Mouse (Mus musculus): ENCODE measurements at regions not wholly inside any gene's neighbourhood (a gene's known extent, or its start where the extent isn't known, plus 50 kb on each side); places are given as distances from the start of the nearest gene placed in this dataset.
"Not testable (repeated sequence)": the region's sequence is repeated elsewhere in the genome, so short reads cannot be mapped to it uniquely, and the experiment has no call there.

GRCm38 (mm10) chr7:83452309-83452708, 132.4 kb upstream of the Tmc3 start:
- ATAC-seq: no peak
- Histone ChIP-seq H3K4me3 (ENCODE audit: low read depth, low read length) (no peak overlapping the region), H3K27me3 (ENCODE audit: insufficient read depth, low read length) (no peaks in the 10 kb centered on the region), H3K9ac (no peak overlapping the region), H3K36me3 (ENCODE audit: insufficient read depth) (no peaks in the 10 kb centered on the region), H3K27ac (ENCODE audit: low read depth, low read length) (no peak overlapping the region), H3K4me2 (ENCODE audit: low read depth) (no peak overlapping the region), H3K4me1 (ENCODE audit: insufficient read depth) (no peaks in the 10 kb centered on the region), H3K9me3 (ENCODE audit: low read length) (no peaks in the 10 kb centered on the region)
- TF ChIP-seq CTCF (IDR thresholded peaks at IDR 0.05; ENCODE audit: low read depth): no peak
- DNase-seq: no peak
- 72% methylated on average over 7 of the region's 7 CpGs for WGBS

DNA sequence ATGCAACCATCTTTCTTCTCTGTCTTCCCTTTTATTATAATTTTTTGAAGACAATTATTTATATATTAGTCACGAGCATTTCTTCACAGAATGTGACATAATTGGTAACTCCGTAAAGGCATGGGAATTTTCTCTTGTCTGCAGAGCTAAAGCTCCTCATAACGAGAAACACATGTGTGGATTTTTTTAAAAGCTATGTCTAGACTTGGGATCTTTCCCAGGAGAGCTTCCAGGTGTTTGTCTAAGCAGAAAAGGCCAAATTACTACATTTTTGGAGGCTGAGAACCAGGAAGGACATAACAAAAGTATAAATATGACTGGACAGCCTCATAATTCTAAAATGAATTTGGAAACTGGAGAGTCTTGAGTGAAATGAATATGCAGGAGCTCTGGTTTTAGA, 125.2 kb upstream of the Tmc3 start:
- H3K9me3 ChIP-seq (ENCODE audit: low read length): no peaks in the 10 kb centered on the region
- no peak overlapping the region for H3K4me2 ChIP-seq (ENCODE audit: low read depth)
- no peaks in the 10 kb centered on the region for H3K27me3 ChIP-seq (ENCODE audit: insufficient read depth, low read length)
- WGBS: 65% methylated on average over 3 of the region's 3 CpGs
- H3K4me1 ChIP-seq (ENCODE audit: insufficient read depth): no peaks in the 10 kb centered on the region
- no peak for TF ChIP-seq CTCF (IDR thresholded peaks at IDR 0.05; ENCODE audit: low read depth)
- H3K36me3 ChIP-seq (ENCODE audit: insufficient read depth): no peaks in the 10 kb centered on the region
- no peak overlapping the region for H3K27ac ChIP-seq (ENCODE audit: low read depth, low read length)
- ATAC-seq (no peak), DNase-seq (no peak)
- no peak overlapping the region for H3K4me3 ChIP-seq (ENCODE audit: low read depth, low read length)
- H3K9ac ChIP-seq: no peak overlapping the region

DNA sequence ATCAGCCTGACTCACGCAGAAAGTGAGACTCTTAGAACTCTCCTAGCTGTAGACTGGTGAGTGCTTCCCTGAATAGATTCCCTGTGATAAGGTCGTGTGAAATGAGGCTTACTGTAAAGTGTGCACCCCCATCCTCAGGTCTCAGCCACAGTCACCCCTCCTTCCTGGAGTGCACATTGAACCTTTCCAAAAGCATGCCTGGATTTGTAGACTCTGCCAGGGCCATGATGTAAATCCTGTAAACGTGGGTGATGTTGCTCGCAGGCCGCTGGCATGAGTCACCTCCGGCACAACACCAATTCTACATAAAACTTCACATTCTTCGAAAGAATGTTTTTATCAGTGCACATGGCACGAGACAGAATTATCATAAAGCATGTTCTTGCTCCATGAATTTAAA, 117.7 kb upstream of the Tmc3 start:
- no peak for ATAC-seq

GRCm38 (mm10) chr7:83469856-83470255, 114.9 kb upstream of the Tmc3 start:
- H3K27ac ChIP-seq (ENCODE audit: low read depth, low read length); DNase-seq; H3K27me3 ChIP-seq (ENCODE audit: insufficient read depth, low read length); H3K9me3 ChIP-seq (ENCODE audit: low read length); ATAC-seq; H3K4me1 ChIP-seq (ENCODE audit: insufficient read depth); H3K4me3 ChIP-seq (ENCODE audit: low read depth, low read length); H3K9ac ChIP-seq; H3K4me2 ChIP-seq (ENCODE audit: low read depth); H3K36me3 ChIP-seq (ENCODE audit: insufficient read depth): not testable (repeated sequence)
- WGBS: 67% methylated on average over 4 of the region's 4 CpGs

More for the DNA sequence above, 117.7 kb upstream of the Tmc3 start:
- Histone ChIP-seq H3K27ac (ENCODE audit: low read depth, low read length) (no peak overlapping the region), H3K4me2 (ENCODE audit: low read depth) (no peak overlapping the region), H3K27me3 (ENCODE audit: insufficient read depth, low read length) (no peaks in the 10 kb centered on the region), H3K9ac (no peak overlapping the region), H3K4me3 (ENCODE audit: low read depth, low read length) (no peak overlapping the region), H3K36me3 (ENCODE audit: insufficient read depth) (no peaks in the 10 kb centered on the region), H3K9me3 (ENCODE audit: low read length) (no peaks in the 10 kb centered on the region), H3K4me1 (ENCODE audit: insufficient read depth) (no peaks in the 10 kb centered on the region)
- no peak for DNase-seq
- TF ChIP-seq CTCF (IDR thresholded peaks at IDR 0.05; ENCODE audit: low read depth): no peak
- 73% methylated on average over 8 of the region's 8 CpGs for WGBS

GRCm38 (mm10) chr7:83471111-83471510, 113.6 kb upstream of the Tmc3 start:
- ATAC-seq (no peak), DNase-seq (no peak)
- no peaks in the 10 kb centered on the region for H3K27me3 ChIP-seq (ENCODE audit: insufficient read depth, low read length)
- H3K27ac ChIP-seq (ENCODE audit: low read depth, low read length): no peak overlapping the region
- no peak overlapping the region for H3K4me2 ChIP-seq (ENCODE audit: low read depth)
- H3K9ac ChIP-seq: no peak overlapping the region
- no peaks in the 10 kb centered on the region for H3K36me3 ChIP-seq (ENCODE audit: insufficient read depth)
- no peak for TF ChIP-seq CTCF (IDR thresholded peaks at IDR 0.05; ENCODE audit: low read depth)
- no peaks in the 10 kb centered on the region for H3K9me3 ChIP-seq (ENCODE audit: low read length)
- 0 out of 2 replicates have a peak, but pooled peaks cover 5% of the 10 kb centered on the region for H3K4me1 ChIP-seq (ENCODE audit: insufficient read depth)
- WGBS: 64% methylated on average over 2 of the region's 2 CpGs
- H3K4me3 ChIP-seq (ENCODE audit: low read depth, low read length): no peak overlapping the region

GRCm38 (mm10) chr7:83474471-83474870, 110.3 kb upstream of the Tmc3 start:
- Histone ChIP-seq H3K4me2 (ENCODE audit: low read depth) (no peak overlapping the region), H3K9ac (no peak overlapping the region), H3K27me3 (ENCODE audit: insufficient read depth, low read length) (no peaks in the 10 kb centered on the region), H3K36me3 (ENCODE audit: insufficient read depth) (no peaks in the 10 kb centered on the region), H3K4me3 (ENCODE audit: low read depth, low read length) (no peak overlapping the region), H3K27ac (ENCODE audit: low read depth, low read length) (no peak overlapping the region), H3K4me1 (ENCODE audit: insufficient read depth) (peaks cover 20% of the 10 kb centered on the region; the same call in 1 of the 2 replicates), H3K9me3 (ENCODE audit: low read length) (no peaks in the 10 kb centered on the region)
- 83% methylated on average over 2 of the region's 2 CpGs for WGBS
- no peak for TF ChIP-seq CTCF (IDR thresholded peaks at IDR 0.05; ENCODE audit: low read depth)
- DNase-seq (no peak), ATAC-seq (no peak)

- 73% methylated on average over 3 of the region's 3 CpGs for WGBS
- Histone ChIP-seq H3K9me3 (ENCODE audit: low read length) (no peaks in the 10 kb centered on the region), H3K36me3 (ENCODE audit: insufficient read depth) (no peaks in the 10 kb centered on the region), H3K4me1 (ENCODE audit: insufficient read depth) (peaks cover 20% of the 10 kb centered on the region; the same call in 1 of the 2 replicates), H3K27me3 (ENCODE audit: insufficient read depth, low read length) (no peaks in the 10 kb centered on the region), H3K9ac (no peak overlapping the region), H3K27ac (ENCODE audit: low read depth, low read length) (no peak overlapping the region), H3K4me3 (ENCODE audit: low read depth, low read length) (no peak overlapping the region), H3K4me2 (ENCODE audit: low read depth) (no peak overlapping the region)
- no peak for TF ChIP-seq CTCF (IDR thresholded peaks at IDR 0.05; ENCODE audit: low read depth)
- DNase-seq: no peak
- ATAC-seq: no peak
Observed at GRCm38 (mm10) chr7:83474986-83475385, 109.7 kb upstream of the Tmc3 start.
